Mouse (Mus musculus): ENCODE measurements around the gene Hspa2.

- TF ChIP-seq CTCF (IDR thresholded peaks at IDR 0.05; ENCODE audit: insufficient read depth, low read depth, low read length) (no peak), POLR2A (IDR thresholded peaks at IDR 0.05; ENCODE audit: insufficient read depth, low read depth, low read length) (peak; percentile 96)
Measured at GRCm38 (mm10) chr12:76403886-76404537, at the start of gene Hspa2.

All from olfactory bulb, adult 2 months (tissue).